Mouse (Mus musculus) thymus, adult 18-20 months (tissue): ENCODE results near the gene Stpg2.
"Not testable (repeated sequence)": the region's sequence is repeated elsewhere in the genome, so short reads cannot be mapped to it uniquely, and the experiment has no call there.

Experiments used
- DNase-seq, 2 experiments: peaks; one replicate each; pipeline ENCODE4 v3.0.0; 2022; ENCODE audit warnings: mixed read lengths in 2 of 2

Stpg2 gene

DNA sequence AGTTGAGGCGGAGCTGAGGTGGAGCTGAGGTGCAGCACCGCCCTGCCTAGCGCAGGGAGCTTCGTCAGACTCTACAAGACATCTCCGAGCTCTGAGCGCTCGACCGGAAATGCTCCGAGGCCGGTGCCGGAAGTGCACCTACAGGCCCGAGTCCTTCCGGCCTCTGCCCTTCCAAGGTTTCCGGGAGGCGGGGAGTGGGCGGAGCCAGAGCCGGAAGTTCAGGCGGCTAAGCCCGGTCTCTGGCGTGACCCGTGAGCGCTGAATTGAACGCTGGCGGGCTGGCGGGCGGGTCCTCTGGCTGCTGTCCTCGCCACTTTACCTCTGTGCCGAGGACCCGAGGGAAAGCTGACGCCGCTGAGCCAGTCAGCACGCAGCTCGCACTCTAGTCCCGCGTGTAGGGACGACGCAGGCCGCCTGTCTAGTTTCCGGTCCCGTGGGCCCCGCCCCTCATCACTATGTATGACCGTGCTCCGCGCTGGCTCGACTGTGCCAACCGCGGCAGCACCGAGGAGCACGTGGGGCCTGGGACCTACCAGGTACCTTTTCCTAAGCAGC is at the start of gene Stpg2:
Gene Stpg2 (plus strand): TSS at position 251 of the 555 bp plus-strand sequence.
- DNase-seq, result peak; percentile 85 to 90

DNA sequence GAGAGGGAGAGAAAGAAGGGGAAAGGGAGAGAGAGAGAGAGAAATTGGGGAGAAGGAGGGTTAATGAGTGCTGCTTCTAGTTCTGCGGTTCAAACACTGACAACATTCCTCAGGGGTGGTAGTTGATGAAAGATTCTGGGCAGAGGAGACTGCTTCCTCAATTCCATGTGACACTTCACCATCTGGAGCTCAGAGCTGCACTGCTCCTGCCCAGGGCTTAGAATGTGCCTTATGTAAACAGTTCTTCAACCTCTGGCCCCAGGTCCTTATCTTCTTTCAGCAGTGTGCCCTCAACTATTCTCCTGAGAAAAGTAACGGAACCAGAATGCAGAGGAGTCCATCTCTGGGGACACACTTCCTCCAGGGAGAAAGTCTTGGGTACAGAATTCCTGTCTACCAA is 43.3 kb upstream of the Stpg2 start:
- DNase-seq, result no peak

DNA sequence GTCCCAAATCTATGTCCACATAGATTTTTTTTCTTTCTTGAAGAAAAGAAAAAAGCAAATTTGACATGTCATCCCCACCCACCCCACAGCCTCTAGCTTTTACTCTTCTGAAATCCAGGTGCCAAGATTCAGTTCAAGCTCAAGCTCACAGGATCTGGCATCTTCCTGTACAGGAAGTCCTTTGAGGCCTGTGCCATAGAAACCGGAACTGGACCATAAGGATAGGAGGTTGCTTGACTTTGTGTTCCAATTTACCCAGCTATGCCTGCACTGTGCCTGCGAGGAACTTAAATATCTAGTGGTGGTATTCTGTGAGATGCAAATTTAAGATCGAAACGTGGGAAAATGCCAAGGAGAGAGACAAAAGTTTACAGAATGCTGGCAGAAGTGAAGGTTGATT is 42.8 kb upstream of the Stpg2 start:
- DNase-seq, result no peak

DNA sequence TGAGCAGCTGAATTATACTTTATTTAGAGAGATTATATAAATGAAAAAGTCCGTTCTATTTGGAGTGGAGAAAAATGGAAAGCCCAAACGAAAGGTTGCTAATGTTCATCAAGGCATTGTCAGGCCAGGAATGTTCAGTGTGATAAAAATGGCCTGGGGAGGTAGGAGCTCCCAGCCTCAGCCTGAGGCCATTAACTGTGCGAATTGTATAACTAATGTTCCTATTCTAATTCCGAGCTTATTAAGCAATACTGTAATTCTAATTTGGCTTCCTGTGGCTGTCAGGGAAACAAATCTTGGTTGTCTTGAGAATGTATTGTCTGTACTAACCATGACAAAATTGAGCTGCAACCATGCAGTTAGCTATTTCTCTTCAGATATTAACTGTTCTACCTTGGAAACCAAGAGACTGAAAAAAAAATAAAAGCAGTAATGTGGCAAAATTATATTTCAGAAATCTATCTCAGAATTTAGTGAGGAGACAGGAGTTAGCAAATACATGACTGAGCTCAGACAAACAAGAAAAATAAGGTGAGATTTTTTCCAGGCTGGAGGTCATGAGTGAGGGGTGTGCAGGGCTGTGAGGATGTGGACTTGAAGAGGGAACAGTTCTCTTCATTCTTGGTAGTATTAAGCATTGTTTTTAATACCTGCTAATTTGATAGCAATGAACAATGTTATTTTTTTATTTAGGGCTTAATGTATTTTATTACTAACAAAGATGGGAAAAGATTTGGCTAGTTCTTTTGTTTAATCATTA is 36.8 kb upstream of the Stpg2 start:
- DNase-seq, result no peak

DNA sequence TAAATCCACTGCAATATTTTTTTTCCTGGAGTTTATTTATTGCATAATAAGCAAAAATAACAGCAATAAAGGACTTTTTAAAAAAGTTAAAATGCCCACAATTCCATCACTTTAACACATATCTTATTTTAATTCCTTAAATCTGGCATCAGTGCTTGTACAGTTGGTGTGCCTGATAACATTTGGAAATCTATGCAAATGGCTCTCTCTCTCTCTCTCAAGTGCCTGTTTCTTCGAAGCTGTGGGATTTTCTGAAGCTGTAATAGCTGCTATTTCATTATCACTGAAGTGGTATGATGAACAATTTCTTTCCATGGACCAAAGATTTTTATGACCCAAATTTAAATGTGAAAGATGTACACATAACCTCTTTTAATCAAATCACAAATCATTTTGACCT is 35.8 kb upstream of the Stpg2 start:
- no peak for DNase-seq

DNA sequence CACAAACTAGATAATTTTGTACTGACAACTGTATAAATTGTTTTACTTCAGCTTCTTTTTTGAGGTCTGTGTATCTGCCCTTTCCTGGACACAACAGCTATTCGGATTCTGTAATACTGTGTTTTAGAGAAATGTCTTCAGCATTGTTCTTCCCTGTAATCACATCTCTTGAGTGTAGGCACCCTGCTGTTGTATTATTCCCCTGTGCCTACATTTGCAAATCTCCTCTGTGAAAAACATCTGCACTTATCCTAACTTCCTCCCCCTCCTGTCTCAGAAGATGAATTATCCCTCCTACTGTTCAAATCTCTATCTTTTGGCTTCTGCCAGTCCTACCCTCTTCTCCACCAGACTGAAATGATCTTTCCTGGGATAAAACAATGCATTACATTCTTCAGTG is 28.6 kb upstream of the Stpg2 start:
- DNase-seq, result no peak

DNA sequence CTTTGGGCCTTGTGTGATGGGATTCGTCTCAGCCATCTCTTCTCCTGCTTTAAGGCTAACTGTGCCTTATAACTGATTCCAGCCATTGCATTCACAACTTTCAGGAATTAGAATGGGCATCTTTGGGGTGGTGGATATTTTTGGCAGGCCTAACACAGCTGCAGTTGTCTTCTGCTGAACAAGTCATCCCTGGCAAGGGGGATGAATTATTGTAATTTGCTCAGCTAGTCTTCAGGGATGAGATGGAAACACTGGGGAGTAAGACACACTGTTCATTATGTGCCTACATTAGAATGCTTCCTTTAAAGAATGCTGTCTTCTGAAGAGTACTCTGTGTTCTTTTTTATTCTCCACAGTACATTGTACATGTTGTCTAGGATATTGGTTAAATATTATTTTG is 14.0 kb upstream of the Stpg2 start:
- DNase-seq, result no peak

DNA sequence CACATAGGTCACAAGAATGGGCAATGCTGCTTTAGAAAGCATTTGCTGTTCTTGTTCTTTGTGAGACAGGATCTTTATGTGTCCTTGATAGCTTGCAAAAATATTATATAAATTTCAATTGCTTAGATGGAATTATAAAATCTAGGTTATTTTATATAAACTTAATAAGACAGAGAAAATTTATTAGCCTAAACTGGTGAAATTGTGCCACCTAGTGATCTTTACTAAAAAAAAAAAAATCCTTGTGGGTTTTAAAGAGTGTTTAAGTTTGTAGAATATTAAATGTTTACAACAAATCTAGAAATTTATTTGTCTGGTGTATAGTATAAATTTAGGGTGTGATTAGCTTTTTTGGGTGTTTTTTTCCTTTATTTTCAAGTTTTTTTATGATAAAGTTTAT is 11.6 kb upstream of the Stpg2 start:
- no peak for DNase-seq

DNA sequence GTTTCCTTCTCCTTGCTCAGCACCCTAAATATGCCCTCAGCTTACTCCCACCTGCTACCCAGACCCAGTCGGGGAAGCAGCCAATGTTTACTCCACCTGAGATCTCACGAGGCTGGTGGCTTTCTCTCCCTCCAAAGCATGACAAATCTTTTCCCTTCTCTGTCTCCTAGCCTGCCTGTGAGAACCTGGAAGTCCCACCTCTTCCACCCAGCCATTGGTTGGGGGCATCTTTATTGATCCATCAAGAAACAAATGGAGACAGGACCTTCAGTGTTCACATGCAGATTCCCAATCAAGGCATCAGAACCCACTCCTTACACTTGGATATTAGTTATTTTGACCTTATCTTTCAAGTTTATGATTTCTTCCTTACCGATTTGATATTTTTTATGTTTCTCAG is 7.1 kb upstream of the Stpg2 start:
- no peak for DNase-seq

DNA sequence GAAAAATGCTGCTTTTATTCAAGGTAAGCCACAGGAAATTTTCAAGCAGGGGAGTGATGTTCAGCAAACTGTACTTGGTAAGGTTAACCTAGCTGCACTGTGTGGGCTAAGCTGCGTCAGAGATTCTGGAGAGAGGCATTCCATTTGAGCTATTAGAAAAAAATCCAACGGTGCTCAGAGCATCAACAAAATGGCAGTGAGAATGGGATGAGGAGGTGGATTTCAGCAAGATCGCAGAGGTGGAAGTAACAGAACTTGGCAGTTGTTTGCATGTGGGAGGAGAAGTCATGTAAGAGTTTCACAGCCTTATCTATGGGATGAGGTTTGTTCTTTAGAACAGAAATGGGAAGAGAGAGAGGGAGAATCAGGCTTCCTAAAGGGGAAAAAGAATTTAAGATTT is 5.2 kb upstream of the Stpg2 start:
- DNase-seq, result no peak

DNA sequence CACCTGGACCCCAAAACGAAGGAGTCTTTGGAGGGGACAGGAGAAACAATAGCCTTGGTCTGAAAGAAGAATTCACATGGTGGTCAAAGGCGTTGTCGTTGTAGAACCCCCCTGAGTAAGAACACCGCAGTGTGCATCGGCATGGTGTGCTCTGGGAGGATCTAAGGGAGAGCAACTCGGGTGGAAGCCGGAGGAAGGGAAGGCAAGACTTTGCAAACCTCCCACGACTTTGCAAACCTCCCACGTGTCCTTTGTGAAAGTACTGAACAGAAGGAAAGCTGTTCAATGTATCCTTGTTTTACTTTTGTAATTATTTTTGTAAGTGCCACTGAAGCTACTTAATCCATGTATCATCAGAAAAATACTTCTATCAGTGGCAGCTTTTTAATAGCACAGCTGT is 11.5 kb downstream of the Stpg2 start:
- no peak for DNase-seq

DNA sequence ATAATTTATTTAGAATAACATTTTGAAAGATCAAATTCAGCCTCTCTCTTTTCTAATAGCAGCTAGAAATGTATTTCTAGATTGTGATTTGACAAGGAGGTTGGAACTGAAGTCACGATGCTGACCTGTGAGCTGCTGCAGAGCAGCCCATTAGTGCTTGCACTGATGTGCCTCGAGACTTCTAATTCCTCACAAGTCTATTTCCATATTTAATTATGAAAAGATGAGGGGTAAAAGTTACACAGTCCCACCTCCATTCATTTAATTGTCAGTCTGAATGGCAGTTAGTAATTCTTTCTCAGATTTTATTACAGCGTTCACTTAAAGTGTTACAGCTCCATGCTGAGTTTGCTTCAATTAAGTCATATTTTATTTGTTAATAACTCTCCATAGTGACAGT is 19.6 kb downstream of the Stpg2 start:
- no peak for DNase-seq

DNA sequence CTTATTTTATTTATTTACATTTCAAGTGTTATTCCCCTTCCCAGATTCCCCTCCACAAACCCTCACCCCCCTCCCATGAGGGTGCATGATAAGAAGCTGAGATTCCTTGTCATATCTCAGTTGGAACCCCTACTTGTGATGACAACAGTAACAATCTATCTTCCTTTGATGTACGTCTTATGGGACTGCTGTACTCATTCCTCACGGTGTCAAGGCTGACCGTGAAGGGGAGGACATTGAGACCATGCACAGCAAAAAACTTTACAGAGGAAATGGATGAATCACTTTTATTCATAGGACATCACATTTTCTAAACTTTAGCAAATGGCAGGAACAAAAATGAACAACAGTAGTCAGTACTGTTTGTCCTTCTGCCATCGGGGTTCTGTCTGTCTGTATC is 21.3 kb downstream of the Stpg2 start:
- DNase-seq, result no peak

DNA sequence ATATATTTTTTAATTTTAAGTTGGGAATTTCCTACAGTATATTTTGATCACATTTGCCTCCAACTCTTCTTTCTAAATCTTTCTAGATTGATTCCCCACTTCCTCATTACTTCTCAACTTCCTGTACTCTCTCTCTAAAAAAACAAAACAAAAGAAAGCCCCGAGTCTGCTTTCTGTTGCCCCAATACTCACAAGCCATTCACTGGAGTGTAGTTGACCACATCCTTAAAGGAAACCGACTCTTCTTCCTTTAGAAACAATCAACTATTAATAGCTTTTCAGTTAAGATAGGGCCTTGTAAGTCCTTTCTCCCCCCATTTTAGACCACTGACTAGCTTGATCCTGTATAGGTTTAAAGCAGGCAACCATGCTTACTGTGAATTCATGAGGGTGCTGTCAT is 39.7 kb downstream of the Stpg2 start:
- DNase-seq, result no peak

DNA sequence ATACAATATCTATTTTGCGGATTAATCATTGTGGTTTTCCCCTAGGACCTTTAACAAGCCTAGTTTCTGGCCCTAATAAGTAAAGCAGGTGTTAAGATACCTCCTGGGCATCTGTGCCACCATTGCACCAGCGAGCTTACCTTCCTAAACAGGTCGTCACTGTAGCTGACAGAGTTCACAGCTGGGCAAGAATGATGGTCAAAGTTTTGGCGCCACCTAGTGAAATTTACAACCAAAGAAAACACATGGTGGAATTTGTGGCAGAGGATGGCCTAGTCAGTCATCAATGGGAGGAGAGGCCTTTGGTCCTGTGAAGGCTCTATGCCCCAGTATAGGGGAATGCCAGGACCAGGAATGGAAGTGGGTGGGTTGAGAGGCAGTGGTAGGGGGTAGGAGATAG is 41.0 kb downstream of the Stpg2 start:
- peak in 1 of 2 experiments; percentile 7 for DNase-seq

DNA sequence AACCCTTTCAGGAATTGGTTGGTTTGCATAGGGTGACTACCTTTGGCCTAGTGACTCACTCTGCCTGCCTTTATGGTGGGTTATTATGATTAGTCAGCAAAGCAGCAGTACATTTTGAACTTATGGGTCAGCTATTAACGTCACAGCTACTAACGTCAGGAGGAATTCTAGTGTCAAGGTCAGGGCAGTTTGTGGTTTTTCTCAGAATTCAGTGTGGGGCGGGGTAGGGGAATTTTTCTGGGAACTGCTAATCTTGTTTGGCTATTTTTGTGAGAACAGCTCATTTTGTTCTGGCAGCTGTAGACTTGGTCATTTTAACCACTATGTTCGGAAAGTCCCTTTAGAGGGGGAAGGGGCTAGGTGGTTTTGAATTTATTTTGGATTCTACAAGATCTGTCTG is 56.9 kb downstream of the Stpg2 start:
- not testable (repeated sequence) for DNase-seq

DNA sequence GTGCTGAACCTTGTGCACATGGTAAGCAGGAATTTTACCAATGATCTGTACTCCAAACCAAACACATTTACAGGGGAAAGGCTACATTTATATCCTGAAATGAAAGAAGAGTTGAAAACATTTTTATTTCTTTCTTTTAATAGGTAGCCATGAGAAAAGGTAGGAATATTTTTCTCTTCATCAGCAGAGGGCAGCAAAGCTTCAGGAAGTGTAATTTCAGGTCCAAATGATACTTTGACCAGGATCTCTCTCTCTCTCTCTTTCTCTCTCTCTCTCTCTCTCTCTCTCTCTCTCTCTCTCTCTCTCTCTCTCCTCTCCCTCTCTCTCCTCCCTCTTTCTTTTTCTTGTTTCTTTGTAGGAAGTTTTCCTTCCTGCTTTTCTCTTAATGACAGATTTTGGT is 92.4 kb downstream of the Stpg2 start:
- no peak for DNase-seq

DNA sequence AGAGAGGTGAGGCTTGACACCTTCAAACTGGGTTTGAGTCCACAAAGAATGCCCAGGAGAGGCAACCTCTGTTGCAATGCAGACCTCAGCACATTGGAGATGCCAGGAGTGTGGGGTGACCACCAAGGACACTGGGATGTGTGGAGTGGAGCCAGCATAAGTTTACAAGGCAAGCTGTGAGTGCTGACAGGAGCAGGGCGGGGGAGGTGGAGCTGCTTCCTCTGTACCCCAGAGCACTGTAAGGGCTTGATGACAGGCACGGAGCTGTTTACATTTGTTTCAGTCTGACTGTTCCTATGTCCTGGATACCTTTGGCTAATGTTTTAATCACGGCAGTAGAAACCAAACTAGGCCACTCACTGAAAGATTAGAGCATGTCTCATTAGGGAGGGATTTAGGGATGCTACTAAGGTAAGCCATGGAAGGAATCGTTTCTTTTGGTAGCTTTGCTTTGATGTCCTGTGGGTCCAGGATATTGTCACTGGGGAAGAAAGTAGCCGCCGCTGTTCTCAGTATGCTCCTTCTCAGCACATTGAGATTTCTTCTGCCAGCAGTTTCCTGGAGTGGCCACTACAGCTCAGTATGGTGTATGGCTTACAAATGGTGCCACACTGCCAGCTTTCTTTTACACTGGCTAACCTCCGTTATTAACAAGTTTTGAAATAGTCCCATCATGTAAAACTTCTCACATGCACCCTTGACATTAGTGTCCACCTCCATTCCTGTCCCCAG is 102.8 kb downstream of the Stpg2 start:
- DNase-seq, result no peak

DNA sequence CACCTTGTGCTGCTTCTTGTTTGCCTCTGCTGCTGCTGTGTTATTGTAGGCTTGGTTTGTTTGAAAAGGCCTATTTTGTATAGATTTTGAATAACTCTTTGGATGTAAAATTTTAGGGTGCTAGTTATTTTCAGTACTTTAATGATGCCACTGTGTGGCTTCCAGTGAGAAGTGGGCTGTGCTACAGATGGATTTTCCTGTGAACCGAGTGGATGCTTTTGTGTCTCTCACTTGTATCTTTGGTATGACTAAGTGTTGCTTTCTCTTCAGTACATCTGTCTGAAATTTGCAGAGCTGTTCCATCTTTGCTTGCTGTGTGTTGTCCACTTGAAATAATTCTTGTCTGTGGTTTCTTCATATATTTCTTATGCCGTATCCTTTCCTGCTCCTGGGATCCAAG is 106.2 kb downstream of the Stpg2 start:
- no peak for DNase-seq

DNA sequence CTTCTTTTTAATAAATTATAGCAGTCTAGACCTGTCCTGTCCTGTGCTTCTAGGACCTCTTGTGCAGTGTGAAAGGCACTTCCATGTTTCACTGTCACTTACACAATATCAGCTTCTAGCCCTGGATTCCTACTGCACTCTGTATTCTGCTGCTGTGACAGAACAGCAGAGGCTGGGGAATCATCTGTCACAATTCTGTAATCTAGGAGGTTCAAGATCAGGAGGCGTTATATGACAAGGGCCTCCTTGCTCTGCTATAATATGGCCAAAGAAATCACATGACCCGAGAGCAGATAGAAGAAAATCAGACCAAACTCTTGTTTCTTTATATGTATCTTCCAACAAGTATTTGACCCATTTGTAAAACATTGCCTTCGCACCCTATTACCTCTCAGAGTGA is 175.0 kb downstream of the Stpg2 start:
- DNase-seq, result no peak

DNA sequence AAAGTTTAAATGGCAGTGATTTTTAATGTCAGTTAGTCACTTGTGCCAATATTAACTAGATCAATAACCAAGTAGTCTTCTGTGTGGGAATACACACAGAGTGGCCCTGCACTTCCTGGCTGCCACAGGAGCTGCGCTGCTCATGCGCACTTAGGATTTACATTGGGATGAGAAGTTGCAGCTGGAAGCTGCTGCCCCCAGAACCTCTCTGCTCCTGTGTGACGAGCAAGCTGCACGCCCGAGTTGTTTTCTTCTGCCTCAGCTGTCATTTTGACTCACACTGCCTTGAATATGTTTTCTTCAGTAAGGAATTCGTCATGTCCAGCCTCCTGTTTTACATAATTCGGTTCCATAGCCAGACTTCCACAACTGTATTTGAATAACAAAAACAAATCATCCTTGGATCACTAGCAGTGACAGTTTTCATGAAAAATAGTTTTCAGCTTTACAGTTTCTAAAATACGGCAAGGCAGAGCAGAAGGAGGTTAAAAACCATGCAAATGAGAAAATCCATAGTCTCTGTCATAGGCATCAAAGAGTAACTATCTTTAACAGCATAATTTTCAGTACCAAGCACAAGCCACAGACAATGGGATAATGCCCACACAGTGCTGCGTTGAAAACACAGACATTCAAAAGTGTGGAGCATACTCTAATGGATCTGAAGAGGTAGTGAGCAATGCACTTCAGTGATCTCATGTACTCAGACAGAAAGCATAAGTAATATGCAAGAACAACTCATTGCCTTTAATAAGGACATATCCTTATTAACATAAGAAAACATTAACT is 191.8 kb downstream of the Stpg2 start:
- no peak for DNase-seq

DNA sequence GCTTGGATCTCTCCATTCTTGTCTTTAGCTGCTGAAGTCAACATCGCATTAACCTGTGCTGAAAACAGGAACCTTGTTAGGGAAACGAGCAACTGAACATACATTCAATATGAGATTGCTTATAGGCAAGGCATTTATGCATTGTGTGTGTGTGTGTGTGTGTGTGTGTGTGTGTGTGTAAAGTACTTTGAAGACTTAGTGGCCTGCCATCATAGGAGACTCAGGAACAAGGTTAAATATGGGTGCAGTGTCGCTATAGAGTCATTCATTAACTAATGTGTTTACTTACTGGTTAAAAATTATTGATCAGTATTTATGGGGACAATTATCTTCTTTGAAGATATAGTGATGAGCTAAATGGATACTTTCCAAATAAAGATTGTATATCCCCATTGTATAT is 199.2 kb downstream of the Stpg2 start:
- no peak for DNase-seq

DNA sequence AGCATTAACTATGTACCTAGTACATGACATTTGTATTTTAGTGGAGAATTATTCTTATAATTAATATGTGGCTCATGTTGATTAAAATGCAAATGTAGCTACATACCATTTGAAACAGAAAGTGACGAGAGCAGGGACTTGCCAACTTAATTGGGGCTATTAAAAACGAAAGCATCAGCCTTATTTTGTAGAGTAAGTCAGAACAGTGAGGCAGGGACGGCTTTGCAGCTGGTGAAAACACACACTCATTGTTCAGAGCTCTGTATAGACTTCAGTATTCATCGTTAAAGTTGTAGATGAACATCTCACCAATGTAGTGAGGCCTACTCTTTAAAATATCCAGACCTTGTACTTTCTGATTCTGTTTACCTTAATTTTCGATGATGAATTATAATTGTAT is 213.6 kb downstream of the Stpg2 start:
- no peak for DNase-seq

DNA sequence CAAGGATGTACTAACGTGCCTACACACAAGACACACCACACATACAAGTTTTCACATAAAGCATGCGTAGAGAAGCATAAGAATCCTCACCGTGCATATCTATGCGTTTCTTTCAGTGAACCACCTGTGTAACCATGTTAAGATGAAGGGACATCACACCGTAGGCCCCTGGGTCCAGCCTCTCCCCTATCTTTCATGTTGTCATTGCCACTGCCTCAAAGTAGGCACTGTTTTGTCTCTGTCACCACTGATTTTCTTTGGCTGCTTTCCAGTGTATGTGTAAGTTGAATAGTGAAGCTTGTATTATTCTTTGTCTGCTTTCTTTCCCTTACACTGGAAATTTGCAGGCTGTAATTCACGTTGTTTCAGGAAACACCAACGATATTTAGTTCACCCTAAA is 236.7 kb downstream of the Stpg2 start:
- no peak for DNase-seq
